Mouse (Mus musculus) spleen, adult 2 months (tissue): ENCODE results near the gene Slc7a10.

Experiments
- CTCF ChIP-seq: fragments of 200-500 bp; IDR thresholded peaks from 2 replicates; pipeline ENCODE4 v1.5.1; 2011; ENCODE audit warnings: mild to moderate bottlenecking, inconsistent platforms; ENCODE audit not compliant: insufficient read depth, insufficient read length, insufficient replicate concordance; ENCODE audit errors: extremely low read depth
- POLR2A ChIP-seq: fragments of 200-500 bp; IDR thresholded peaks from 2 replicates; pipeline ENCODE4 v1.6.1; 2011; ENCODE audit warnings: low read depth, low read length, inconsistent platforms

GRCm38 (mm10) chr7:35154449-35154848, 31.7 kb upstream of the Slc7a10 start:
- TF ChIP-seq CTCF (no peak), POLR2A (no peak)
